Mouse (Mus musculus) spleen, adult 2 months (tissue): ENCODE results near the gene Fam20b.

ENCODE experiments used
- CTCF ChIP-seq: fragments of 200-500 bp; IDR thresholded peaks from 2 replicates; pipeline ENCODE4 v1.5.1; 2011; ENCODE audit warnings: mild to moderate bottlenecking, inconsistent platforms; ENCODE audit not compliant: insufficient read depth, insufficient read length, insufficient replicate concordance; ENCODE audit errors: extremely low read depth
- POLR2A ChIP-seq: fragments of 200-500 bp; IDR thresholded peaks from 2 replicates; pipeline ENCODE4 v1.6.1; 2011; ENCODE audit warnings: low read depth, low read length, inconsistent platforms

DNA sequence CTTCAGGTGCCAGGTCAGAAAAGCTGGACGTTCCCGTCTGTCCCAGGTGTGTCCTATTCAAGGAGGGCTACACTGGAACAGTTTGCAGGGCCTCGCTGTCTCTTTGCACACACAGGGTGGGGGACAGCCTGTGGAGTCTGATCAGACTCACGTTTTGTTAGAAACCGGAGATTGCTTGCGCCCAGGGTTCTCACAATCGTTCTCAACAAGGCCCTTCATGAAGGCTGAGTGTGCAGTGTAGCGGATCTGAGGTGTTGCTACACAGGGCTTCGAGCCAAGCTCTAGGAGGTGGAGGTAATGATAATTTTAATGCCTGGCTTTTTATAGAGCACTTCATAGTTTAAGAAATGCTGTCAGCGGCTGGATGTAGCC, 42.5 kb upstream of the Fam20b start:
- TF ChIP-seq CTCF, result no peak
- no peak for TF ChIP-seq POLR2A
